Mouse (Mus musculus) heart, embryonic 13.5 days (tissue): Measurements from ENCODE around the gene Acsbg2. TPM values are rescaled to one million over a fixed set of nuclear protein-coding genes. Genes with fewer than 3 reads are reported as not detected.

Source experiments
- ATAC-seq: fragments of 200-750 bp; cut with Nextera tagmentation; 2 replicates; pipeline ENCODE4 v1.8.0; 2017; ENCODE audit warnings: moderate TSS enrichment; ENCODE audit not compliant: insufficient number of reproducible peaks, low FRiP score, low TSS enrichment; ENCODE audit errors: extremely low read depth
- H3K27ac ChIP-seq: fragments of 300-500 bp; sonication (generic); replicated peaks from 2 replicates; pipeline ENCODE4 v1.5.1; 2015; ENCODE audit warnings: moderate library complexity, mild to moderate bottlenecking, inconsistent platforms
- H3K27me3 ChIP-seq: fragments of 300-500 bp; sonication (generic); replicated peaks from 2 replicates; pipeline ENCODE4 v1.6.1; 2015; ENCODE audit warnings: mild to moderate bottlenecking, inconsistent platforms
- H3K36me3 ChIP-seq: fragments of 300-500 bp; sonication (generic); 2 replicates; pipeline ENCODE4 v1.6.1; 2015; ENCODE audit warnings: mild to moderate bottlenecking, inconsistent platforms
- H3K4me1 ChIP-seq: fragments of 300-500 bp; sonication (generic); 2 replicates; pipeline ENCODE4 v1.6.1; 2015; ENCODE audit warnings: inconsistent platforms
- H3K4me2 ChIP-seq: fragments of 300-500 bp; sonication (generic); 2 replicates; pipeline ENCODE4 v1.6.1; 2015; ENCODE audit warnings: inconsistent platforms, mild to moderate bottlenecking, moderate library complexity
- H3K4me3 ChIP-seq: fragments of 300-500 bp; sonication (generic); 2 replicates; pipeline ENCODE4 v1.5.1; 2015; ENCODE audit warnings: moderate library complexity, mild to moderate bottlenecking, inconsistent platforms
- H3K9ac ChIP-seq: fragments of 300-500 bp; sonication (generic); 2 replicates; pipeline ENCODE4 v1.6.1; 2015; ENCODE audit warnings: inconsistent platforms, mild to moderate bottlenecking, moderate library complexity
- H3K9me3 ChIP-seq: fragments of 300-500 bp; sonication (generic); 2 replicates; pipeline ENCODE4 v1.6.1; 2016; ENCODE audit warnings: inconsistent platforms
- WGBS: fragments of 180-500 bp; shearing (Covaris S2); methylation state at CpG from one replicate; pipeline ENCODE4 v1.1.7; 2015; ENCODE audit warnings: mixed read lengths; 5-methylcytosine and 5-hydroxymethylcytosine counted together
- polyA plus RNA-seq: library from polyadenylated mRNA; unstranded; fragments of >200 nt; fragmentation: Nextera tagmentation; extraction: Ambion mirVana; gene quantifications from 2 replicates; pipeline ENCODE4 v1.2.1, GENCODE M21; 2015

The Acsbg2 gene
- polyA plus RNA-seq, 1 experiment from 2014 or later, result not detected

- Histone ChIP-seq H3K4me3 (no peak overlapping the region), H3K9ac (no peak overlapping the region), H3K27me3 (no peaks in the 10 kb centered on the region), H3K4me1 (no peaks in the 10 kb centered on the region), H3K27ac (no peak overlapping the region), H3K36me3 (peaks cover 98% of the 10 kb centered on the region), H3K4me2 (no peak overlapping the region), H3K9me3 (no peaks in the 10 kb centered on the region)
- ATAC-seq, result no peak
- WGBS, result 89% methylated on average over 9 of the region's 9 CpGs
Observed at GRCm38 (mm10) chr17:56895368-56895918, 21.2 kb upstream of the Acsbg2 start.

- H3K4me3 ChIP-seq, result no peak overlapping the region
- no peaks in the 10 kb centered on the region for H3K4me1 ChIP-seq
- no peaks in the 10 kb centered on the region for H3K27me3 ChIP-seq
- no peak overlapping the region for H3K27ac ChIP-seq
- WGBS, result 90% methylated on average over 2 of the region's 2 CpGs
- H3K4me2 ChIP-seq, result no peak overlapping the region
- peaks cover 69% of the 10 kb centered on the region for H3K36me3 ChIP-seq
- peaks cover 5% of the 10 kb centered on the region; the same call in 1 of the 2 replicates for H3K9me3 ChIP-seq
- no peak for ATAC-seq
- H3K9ac ChIP-seq, result no peak overlapping the region
Observed at GRCm38 (mm10) chr17:56890018-56890417, 15.8 kb upstream of the Acsbg2 start.

DNA sequence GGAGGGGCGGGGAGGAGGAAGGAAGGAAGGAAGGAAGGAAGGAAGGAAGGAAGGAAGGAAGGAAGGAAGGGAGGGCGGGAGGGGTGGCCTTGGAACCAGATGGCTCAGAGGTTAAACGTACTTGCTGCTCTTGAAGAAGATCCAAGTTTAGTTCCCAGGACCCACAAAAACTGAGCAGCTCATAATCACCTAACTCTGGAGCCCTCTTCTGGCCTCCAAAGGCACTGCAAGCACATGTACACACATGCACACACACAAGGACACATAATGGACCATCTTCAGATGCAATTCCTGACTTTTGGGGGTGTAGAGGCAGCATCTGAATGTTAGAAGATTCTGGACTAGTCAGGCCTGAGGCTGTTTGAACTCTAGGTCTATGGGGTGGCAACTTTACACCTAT is 13.8 kb upstream of the Acsbg2 start:
- Histone ChIP-seq H3K9me3 (peaks cover 5% of the 10 kb centered on the region; the same call in 1 of the 2 replicates), H3K4me2 (no peak overlapping the region), H3K4me3 (no peak overlapping the region), H3K27me3 (no peaks in the 10 kb centered on the region), H3K4me1 (peaks cover 17% of the 10 kb centered on the region), H3K27ac (no peak overlapping the region), H3K9ac (no peak overlapping the region), H3K36me3 (peaks cover 49% of the 10 kb centered on the region)
- ATAC-seq, result no peak
- WGBS, result 83% methylated on average over 2 of the region's 3 CpGs

- Histone ChIP-seq H3K9me3 (peaks cover 5% of the 10 kb centered on the region; the same call in 1 of the 2 replicates), H3K9ac (no peak overlapping the region), H3K4me2 (0 out of 2 replicates have a peak overlapping the region, but pooled peaks have one; percentile 63), H3K4me3 (no peak overlapping the region), H3K36me3 (peaks cover 17% of the 10 kb centered on the region), H3K27me3 (no peaks in the 10 kb centered on the region), H3K27ac (no peak overlapping the region), H3K4me1 (peaks cover 18% of the 10 kb centered on the region)
- WGBS, result 87% methylated on average over 17 of the region's 17 CpGs
- no peak for ATAC-seq
Observed at GRCm38 (mm10) chr17:56884809-56885208, 10.6 kb upstream of the Acsbg2 start.

DNA sequence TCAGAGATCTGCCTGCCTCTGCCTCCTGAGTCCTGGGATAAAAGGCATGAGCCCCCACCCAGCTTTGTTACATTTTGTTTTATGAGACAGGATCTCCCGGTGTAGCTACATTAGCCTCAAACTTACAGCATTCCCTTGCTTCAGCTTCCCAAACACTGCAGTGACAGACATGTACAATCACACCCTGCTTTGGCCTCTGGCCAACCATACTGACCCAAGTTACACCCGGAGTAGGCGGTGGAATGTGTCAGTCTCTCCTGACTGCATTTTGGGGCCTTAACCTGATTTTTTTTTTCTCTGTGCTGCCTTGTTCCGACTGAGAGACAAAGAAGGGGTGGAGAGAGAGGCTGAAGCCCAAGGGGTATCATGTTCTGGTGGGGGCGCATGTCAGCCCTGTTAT is 10.1 kb upstream of the Acsbg2 start:
- Histone ChIP-seq H3K4me2 (peak overlapping the region; percentile 63), H3K4me3 (no peak overlapping the region), H3K27me3 (no peaks in the 10 kb centered on the region), H3K9me3 (peaks cover 5% of the 10 kb centered on the region; the same call in 1 of the 2 replicates), H3K27ac (no peak overlapping the region), H3K4me1 (peaks cover 18% of the 10 kb centered on the region), H3K9ac (no peak overlapping the region), H3K36me3 (peaks cover 12% of the 10 kb centered on the region)
- 33% methylated on average over 5 of the region's 5 CpGs for WGBS
- ATAC-seq, result no peak

DNA sequence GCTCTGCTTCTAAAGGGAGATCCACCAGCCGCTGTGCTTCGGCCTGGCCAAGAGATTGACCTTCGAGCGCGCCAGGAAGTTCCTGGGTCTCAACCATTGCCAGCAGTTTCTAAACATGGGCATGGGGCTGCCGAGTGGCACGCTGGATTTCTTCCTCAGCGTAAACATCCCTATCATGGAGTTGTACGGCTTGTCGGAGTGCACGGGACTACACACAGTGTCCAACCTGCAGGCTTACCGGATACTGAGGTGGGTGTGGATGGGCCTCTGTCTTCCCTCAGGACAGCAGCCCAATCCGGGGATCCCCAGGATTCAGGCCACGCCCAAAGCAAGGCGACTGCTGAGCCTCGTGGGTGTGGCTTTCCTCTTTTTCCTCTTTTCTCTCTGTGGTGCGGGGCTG is 9.4 kb upstream of the Acsbg2 start:
- peaks cover 6% of the 10 kb centered on the region for H3K36me3 ChIP-seq
- H3K9ac ChIP-seq, result peak overlapping the region; percentile 61
- H3K4me1 ChIP-seq, result peaks cover 18% of the 10 kb centered on the region
- H3K27ac ChIP-seq, result no peak overlapping the region
- H3K4me2 ChIP-seq, result peak overlapping the region; percentile 63
- WGBS, result 29% methylated on average over 17 of the region's 17 CpGs
- no peak for ATAC-seq
- H3K4me3 ChIP-seq, result peak overlapping the region; percentile 36
- H3K27me3 ChIP-seq, result no peaks in the 10 kb centered on the region
- peaks cover 5% of the 10 kb centered on the region; the same call in 1 of the 2 replicates for H3K9me3 ChIP-seq

DNA sequence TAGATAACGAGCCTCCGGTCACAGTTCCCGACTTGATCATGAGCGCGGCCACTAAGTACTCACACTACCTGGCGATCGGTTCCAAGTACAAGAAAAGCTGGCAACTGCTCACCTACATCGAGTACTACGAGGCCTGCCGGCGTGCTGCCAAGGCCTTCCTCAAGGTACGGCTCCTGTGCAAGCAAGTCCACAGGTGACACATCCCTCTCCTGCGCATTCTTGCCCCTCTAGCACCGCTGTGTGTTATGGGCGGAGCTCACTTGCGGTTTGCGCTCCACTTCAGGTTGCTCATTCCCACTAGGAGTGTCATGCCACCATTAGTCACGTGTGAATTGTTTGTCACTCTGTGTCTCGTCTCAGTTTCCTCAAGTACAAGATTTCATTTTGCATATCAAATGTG is 3.2 kb upstream of the Acsbg2 start:
- H3K9ac ChIP-seq, result no peak overlapping the region
- H3K27me3 ChIP-seq, result no peaks in the 10 kb centered on the region
- no peak overlapping the region for H3K27ac ChIP-seq
- no peaks in the 10 kb centered on the region for H3K36me3 ChIP-seq
- no peaks in the 10 kb centered on the region for H3K9me3 ChIP-seq
- H3K4me3 ChIP-seq, result no peak overlapping the region
- 88% methylated on average over 19 of the region's 19 CpGs for WGBS
- H3K4me2 ChIP-seq, result no peak overlapping the region
- no peak for ATAC-seq
- H3K4me1 ChIP-seq, result no peaks in the 10 kb centered on the region

- Histone ChIP-seq H3K9me3 (no peaks in the 10 kb centered on the region), H3K4me2 (no peak overlapping the region), H3K27me3 (no peaks in the 10 kb centered on the region), H3K27ac (no peak overlapping the region), H3K36me3 (no peaks in the 10 kb centered on the region), H3K4me1 (no peaks in the 10 kb centered on the region), H3K4me3 (no peak overlapping the region), H3K9ac (no peak overlapping the region)
- 60% methylated on average over 8 of the region's 8 CpGs for WGBS
- ATAC-seq, result no peak
Observed at GRCm38 (mm10) chr17:56876981-56877380, 2.7 kb upstream of the Acsbg2 start.

DNA sequence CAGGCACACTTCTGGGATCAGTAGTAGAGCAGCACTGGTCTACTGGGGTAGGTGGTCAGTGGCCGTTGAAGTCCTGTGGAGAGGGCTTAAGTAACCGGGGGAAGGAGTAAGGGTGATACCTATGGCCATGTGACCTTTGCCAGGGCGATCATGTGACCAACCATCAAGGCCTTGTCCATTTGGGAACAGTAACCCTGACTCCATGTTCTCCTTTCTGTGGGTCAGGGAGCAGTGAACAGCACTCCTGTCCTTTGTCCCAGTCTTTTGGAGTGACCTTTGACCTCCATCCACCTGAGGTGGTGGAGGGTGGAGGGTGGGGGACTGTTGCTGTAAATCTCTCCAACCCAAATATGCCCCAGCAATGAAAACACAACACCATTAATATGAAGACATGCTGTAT is 2.2 kb upstream of the Acsbg2 start:
- H3K4me1 ChIP-seq, result no peaks in the 10 kb centered on the region
- H3K9ac ChIP-seq, result no peak overlapping the region
- no peaks in the 10 kb centered on the region for H3K27me3 ChIP-seq
- H3K4me2 ChIP-seq, result no peak overlapping the region
- no peaks in the 10 kb centered on the region for H3K36me3 ChIP-seq
- H3K27ac ChIP-seq, result no peak overlapping the region
- 81% methylated on average over 3 of the region's 3 CpGs for WGBS
- no peaks in the 10 kb centered on the region for H3K9me3 ChIP-seq
- H3K4me3 ChIP-seq, result no peak overlapping the region
- ATAC-seq, result no peak

- no peaks in the 10 kb centered on the region for H3K9me3 ChIP-seq
- H3K4me2 ChIP-seq, result no peak within 1 kb of the TSS
- H3K27ac ChIP-seq, result no peak within 1 kb of the TSS
- no peaks in the 10 kb centered on the region for H3K36me3 ChIP-seq
- H3K9ac ChIP-seq, result no peak within 1 kb of the TSS
- H3K4me1 ChIP-seq, result no peaks in the 10 kb centered on the region
- no peak within 1 kb of the TSS for H3K4me3 ChIP-seq
- WGBS, result 63% methylated on average over 12 of the region's 12 CpGs
- H3K27me3 ChIP-seq, result no peaks in the 10 kb centered on the region
- ATAC-seq, result no peak
Observed at GRCm38 (mm10) chr17:56874936-56875651, 847 bp upstream of the Acsbg2 start, which contains the start of gene 1700061G19Rik. Gene 1700061G19Rik, plus strand, starts transcription at chr17:56875477.

DNA sequence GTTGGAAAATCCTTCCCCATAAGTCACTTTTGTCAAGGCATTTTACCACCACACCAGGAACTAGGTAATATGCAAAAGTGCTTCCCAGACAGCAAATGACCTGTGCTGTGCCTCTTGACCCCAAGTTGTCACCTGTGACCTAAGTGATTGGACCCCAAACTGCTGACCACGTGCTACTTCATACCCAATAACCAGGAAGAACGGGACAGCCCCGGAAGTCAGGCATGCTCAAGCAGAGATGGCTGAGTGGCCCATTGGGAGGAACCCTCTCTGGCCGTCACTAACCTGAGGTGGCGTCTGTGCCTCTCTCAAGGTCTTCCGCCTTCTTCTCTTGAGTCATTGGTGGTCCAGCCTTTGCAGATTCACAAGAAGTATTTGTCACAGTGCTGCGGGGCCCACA is 1.7 kb downstream of the Acsbg2 start:
- Histone ChIP-seq H3K4me3 (no peak overlapping the region), H3K27me3 (no peaks in the 10 kb centered on the region), H3K9ac (no peak overlapping the region), H3K4me2 (no peak overlapping the region), H3K4me1 (no peaks in the 10 kb centered on the region), H3K9me3 (peaks cover under 1% of the 10 kb centered on the region; the same call in 1 of the 2 replicates), H3K27ac (no peak overlapping the region), H3K36me3 (no peaks in the 10 kb centered on the region)
- ATAC-seq, result no peak
- 69% methylated on average over 7 of the region's 7 CpGs for WGBS

DNA sequence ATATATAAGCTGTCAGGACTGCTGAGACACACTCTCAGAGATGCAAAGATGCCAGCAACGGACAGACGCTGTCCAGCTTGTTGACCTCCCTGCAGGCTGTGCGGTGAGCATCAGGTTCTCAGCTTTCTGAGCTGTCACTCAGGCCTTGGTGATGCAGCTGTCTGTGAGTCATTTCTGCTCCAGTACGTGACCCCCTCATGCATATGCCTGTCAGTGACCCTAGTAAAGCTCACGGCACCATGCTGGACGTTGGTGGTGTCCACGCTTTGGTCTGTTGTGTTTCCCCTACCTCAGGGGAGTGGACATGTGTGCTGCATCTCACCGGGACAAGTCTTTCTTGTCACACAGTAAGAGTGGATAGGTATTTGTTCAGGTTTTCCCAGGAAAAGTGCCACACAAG is 2.5 kb downstream of the Acsbg2 start:
- H3K27ac ChIP-seq, result no peak overlapping the region
- H3K4me2 ChIP-seq, result no peak overlapping the region
- H3K27me3 ChIP-seq, result no peaks in the 10 kb centered on the region
- 65% methylated on average over 8 of the region's 8 CpGs for WGBS
- no peaks in the 10 kb centered on the region for H3K4me1 ChIP-seq
- peaks cover 8% of the 10 kb centered on the region for H3K9me3 ChIP-seq
- no peak for ATAC-seq
- no peaks in the 10 kb centered on the region for H3K36me3 ChIP-seq
- H3K9ac ChIP-seq, result no peak overlapping the region
- no peak overlapping the region for H3K4me3 ChIP-seq
